Mouse (Mus musculus) liver, embryonic 14.5 days (tissue): ENCODE data around the gene Olfr434. TPM values are rescaled to one million over a fixed set of nuclear protein-coding genes. Genes with fewer than 3 reads are reported as not detected.
"Not testable (repeated sequence)": the region's sequence is repeated elsewhere in the genome, so short reads cannot be mapped to it uniquely, and the experiment has no call there.

Experiments
- ATAC-seq: fragments of 200-750 bp; cut with Nextera tagmentation; 2 replicates; pipeline ENCODE4 v1.8.0; 2017; ENCODE audit warnings: moderate number of reproducible peaks, mild to moderate bottlenecking, moderate library complexity; ENCODE audit not compliant: insufficient read depth
- DNase-seq, 3 experiments: peaks; one replicate each; pipeline ENCODE4 v3.0.0-alpha.2; 2012 to 2013; ENCODE audit warnings: low read depth in 3 of 3, low spot score in 3 of 3
- H3K27ac ChIP-seq: fragments of 300-500 bp; sonication (generic); 2 replicates; pipeline ENCODE4 v1.5.1; 2014; ENCODE audit warnings: moderate library complexity, mild to moderate bottlenecking, control low read depth, inconsistent platforms
- H3K27me3 ChIP-seq: fragments of 300-500 bp; sonication (generic); 2 replicates; pipeline ENCODE4 v1.6.1; 2014; ENCODE audit warnings: mild to moderate bottlenecking, low read length, moderate library complexity; ENCODE audit not compliant: control insufficient read depth, insufficient read depth
- H3K36me3 ChIP-seq: fragments of 300-500 bp; sonication (generic); replicated peaks from 2 replicates; pipeline ENCODE4 v1.6.1; 2014; ENCODE audit warnings: low read depth; ENCODE audit not compliant: control insufficient read depth, insufficient read depth
- H3K4me1 ChIP-seq, 2 experiments: fragments of 200-500 bp in 1 of 2; fragments of 300-500 bp in 1 of 2; sonication (generic) in 1 of 2; replicated peaks; 2 replicates each; pipeline ENCODE4 v1.6.1; 2012 to 2014; ENCODE audit warnings: antibody characterized with exemption in 1 of 2, inconsistent platforms in 1 of 2, low read length in 1 of 2; ENCODE audit not compliant: control insufficient read depth in 2 of 2, insufficient read depth in 2 of 2
- H3K4me2 ChIP-seq: fragments of 300-500 bp; sonication (generic); 2 replicates; pipeline ENCODE4 v1.6.1; 2014; ENCODE audit warnings: low read depth, mild to moderate bottlenecking, control low read depth, moderate library complexity
- H3K4me3 ChIP-seq, 2 experiments: fragments of 200-500 bp in 1 of 2; fragments of 300-500 bp in 1 of 2; sonication (generic) in 1 of 2; 2 replicates each; pipeline ENCODE4 v1.5.1; 2012 to 2014; ENCODE audit warnings: low read depth in 2 of 2, low read length in 2 of 2, mild to moderate bottlenecking in 2 of 2, control low read depth in 1 of 2, inconsistent platforms in 1 of 2, moderate library complexity in 1 of 2; ENCODE audit not compliant: insufficient read depth in 1 of 2
- H3K9ac ChIP-seq: fragments of 300-500 bp; sonication (generic); replicated peaks from 2 replicates; pipeline ENCODE4 v1.6.1; 2014; ENCODE audit warnings: mild to moderate bottlenecking, control low read depth, moderate library complexity
- H3K9me3 ChIP-seq: fragments of 300-500 bp; sonication (generic); 2 replicates; pipeline ENCODE4 v1.6.1; 2016; ENCODE audit warnings: low read length, mixed read lengths; ENCODE audit not compliant: control insufficient read depth
- CTCF ChIP-seq: IDR thresholded peaks from 2 replicates; pipeline ENCODE4 v1.5.1; 2016; ENCODE audit warnings: antibody characterized with exemption, low read depth, control low read depth
- EP300 ChIP-seq: IDR thresholded peaks from 2 replicates; pipeline ENCODE4 v1.6.1; 2016; ENCODE audit warnings: antibody characterized with exemption, low read depth
- WGBS: fragments of 180-500 bp; shearing (Covaris S2); extraction: QIAGEN DNeasy Blood & Tissue Kit; methylation state at CpG from one replicate; pipeline ENCODE4 v1.1.7; 2014; ENCODE audit not compliant: insufficient replicate concordance; 5-methylcytosine and 5-hydroxymethylcytosine counted together
- polyA plus RNA-seq, 2 experiments: library from polyadenylated mRNA; depleted of rRNA in 1 of 2; stranded (reverse) in 1 of 2; unstranded in 1 of 2; fragments of >200 nt; fragmentation: Nextera tagmentation in 1 of 2; extraction: Ambion mirVana in 1 of 2; gene quantifications; 2 replicates each; pipeline versions ENCODE4 v1.2.1 to v1.2.3; 2012 to 2014

Gene Olfr434
- polyA plus RNA-seq, 2 experiments, result not detected

- H3K9ac ChIP-seq, result no peak overlapping the region
- no peak overlapping the region for H3K27ac ChIP-seq
- H3K4me3 ChIP-seq, result no peak overlapping the region
- no peaks in the 10 kb centered on the region for H3K4me1 ChIP-seq
- no peak for TF ChIP-seq CTCF
- no peak for TF ChIP-seq EP300
- H3K9me3 ChIP-seq, result no peaks in the 10 kb centered on the region
- no peak for ATAC-seq
- no peak overlapping the region for H3K4me2 ChIP-seq
- WGBS, result 56% methylated on average over 3 of the region's 3 CpGs
- no peaks in the 10 kb centered on the region for H3K36me3 ChIP-seq
- no peaks in the 10 kb centered on the region for H3K27me3 ChIP-seq
- no peak for DNase-seq
Measured at GRCm38 (mm10) chr6:43190986-43191385, 21.8 kb upstream of the Olfr434 start.

DNA sequence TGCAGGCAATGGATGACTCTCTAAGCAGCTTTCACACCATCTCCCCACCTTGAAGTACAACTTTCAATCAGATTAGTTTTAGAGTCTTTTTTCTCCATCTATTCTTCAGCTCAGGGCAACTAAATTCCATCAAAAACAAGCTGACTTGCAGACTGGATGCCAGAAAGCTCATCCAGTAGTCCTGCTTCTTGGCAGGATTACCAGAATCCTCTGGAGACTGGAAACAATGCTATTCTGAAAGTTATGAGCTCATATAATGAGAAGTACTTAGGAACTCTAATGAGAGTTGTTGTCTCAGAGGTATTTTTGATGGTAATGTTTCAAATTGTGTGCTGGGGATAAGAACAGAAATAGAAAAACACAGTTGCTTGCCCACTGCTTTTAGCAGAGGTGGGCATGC, 16.0 kb upstream of the Olfr434 start, which contains the start of gene Olfr435:
TSS of gene Olfr435 (plus strand) at position 366 of the 400 bp plus-strand sequence.
- no peak for TF ChIP-seq CTCF
- no peak for TF ChIP-seq EP300
- Histone ChIP-seq H3K4me3 (no peak within 1 kb of the TSS), H3K4me2 (no peak within 1 kb of the TSS), H3K36me3 (no peaks in the 10 kb centered on the region), H3K4me1 (no peaks in the 10 kb centered on the region), H3K27me3 (no peaks in the 10 kb centered on the region), H3K9me3 (no peaks in the 10 kb centered on the region), H3K27ac (no peak within 1 kb of the TSS), H3K9ac (no peak within 1 kb of the TSS)
- ATAC-seq, result no peak
- no peak for DNase-seq

DNA sequence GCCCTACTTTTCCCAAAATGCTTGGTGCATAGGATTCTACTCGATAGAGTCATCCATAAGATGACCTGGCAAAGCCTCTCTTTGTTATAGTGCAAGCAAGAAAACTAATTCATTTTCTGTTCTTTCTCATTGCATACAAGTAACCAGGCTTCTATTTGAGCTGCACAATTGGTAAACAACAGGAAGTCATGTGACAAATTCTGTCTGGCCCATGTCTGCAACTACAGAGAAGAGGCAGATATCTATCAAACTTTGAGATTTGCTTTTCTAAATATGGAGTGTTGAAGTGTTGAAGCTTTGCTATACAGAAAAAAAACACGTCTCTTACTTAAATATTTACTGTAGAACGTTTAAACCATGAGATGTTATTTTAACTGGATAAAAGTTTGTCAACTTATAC, 14.7 kb upstream of the Olfr434 start:
- no peak for DNase-seq
- Histone ChIP-seq H3K4me2 (no peak overlapping the region), H3K27me3 (no peaks in the 10 kb centered on the region), H3K27ac (no peak overlapping the region), H3K36me3 (no peaks in the 10 kb centered on the region), H3K9ac (no peak overlapping the region), H3K9me3 (no peaks in the 10 kb centered on the region), H3K4me1 (no peaks in the 10 kb centered on the region), H3K4me3 (no peak overlapping the region)
- ATAC-seq, result no peak
- TF ChIP-seq EP300, result no peak
- no peak for TF ChIP-seq CTCF
- 44% methylated on average over 3 of the region's 3 CpGs for WGBS

DNA sequence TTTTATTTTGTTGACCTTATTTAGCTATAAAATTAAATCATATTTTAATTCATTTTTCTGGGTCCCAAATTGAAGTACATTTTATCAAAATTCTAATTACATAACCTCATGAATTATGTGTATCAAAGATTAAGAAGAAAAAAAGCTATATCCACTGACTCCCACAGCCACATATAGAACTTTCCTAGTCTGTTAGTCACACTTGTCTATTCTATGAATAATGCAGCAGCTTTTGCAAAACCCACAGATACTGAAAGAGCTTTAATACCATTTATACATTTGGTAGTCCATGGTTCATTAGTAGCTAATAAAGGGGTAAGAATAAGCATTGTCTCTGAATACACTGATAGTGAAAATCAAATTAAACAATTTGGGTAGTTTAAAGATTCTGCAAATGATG, 10.0 kb upstream of the Olfr434 start:
- H3K9ac ChIP-seq, result no peak overlapping the region
- no peaks in the 10 kb centered on the region for H3K27me3 ChIP-seq
- no peak overlapping the region for H3K4me2 ChIP-seq
- TF ChIP-seq EP300 (no peak), CTCF (no peak)
- no peak overlapping the region for H3K4me3 ChIP-seq
- ATAC-seq (no peak), DNase-seq (no peak)
- no peak overlapping the region for H3K27ac ChIP-seq
- no peaks in the 10 kb centered on the region for H3K9me3 ChIP-seq
- no peaks in the 10 kb centered on the region for H3K36me3 ChIP-seq
- H3K4me1 ChIP-seq, result no peaks in the 10 kb centered on the region

DNA sequence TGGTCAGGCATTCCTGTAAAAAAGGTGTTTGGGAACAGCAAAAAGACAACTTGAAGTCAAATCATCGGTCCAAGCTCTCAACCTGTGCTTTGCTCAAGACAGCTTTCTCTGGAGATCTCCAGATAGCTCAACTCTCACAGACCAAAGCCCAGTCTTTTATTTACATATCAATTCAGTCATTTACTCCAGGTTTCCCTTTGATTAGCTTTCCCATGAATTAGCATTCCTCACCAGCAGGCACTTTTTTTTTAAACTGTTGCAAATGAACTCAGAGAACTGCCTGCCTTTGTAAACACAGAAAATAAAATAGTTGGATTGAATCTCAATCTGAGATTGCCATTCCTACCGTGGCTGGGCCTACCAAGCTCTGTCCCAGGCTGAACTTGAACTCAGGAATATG, 7.5 kb upstream of the Olfr434 start:
- no peak overlapping the region for H3K9ac ChIP-seq

DNA sequence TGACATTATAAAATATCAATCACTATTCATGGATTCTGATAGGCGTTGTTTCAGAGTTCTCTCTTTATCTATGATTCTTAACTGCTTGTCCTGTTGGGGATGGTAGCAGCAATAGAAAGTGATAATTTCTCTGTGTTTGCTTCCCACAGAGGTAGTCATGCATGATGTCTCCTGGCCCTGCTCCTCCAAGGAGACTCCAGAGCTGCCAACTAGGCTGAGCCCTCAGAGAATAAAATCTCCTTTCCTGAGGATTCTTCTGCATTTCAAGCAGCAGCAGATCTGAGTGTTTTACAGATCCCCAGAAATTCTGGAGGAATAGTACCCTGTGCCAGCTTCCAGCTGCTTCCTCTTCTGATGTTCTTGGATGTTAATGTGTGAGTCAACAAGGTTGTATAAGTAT, 18.4 kb downstream of the Olfr434 start, which contains the start of gene Olfr47:
TSS of gene Olfr47 (plus strand) at position 275 of the 400 bp plus-strand sequence.
- not testable (repeated sequence) for DNase-seq, H3K36me3 ChIP-seq, H3K4me1 ChIP-seq, H3K4me2 ChIP-seq, H3K9ac ChIP-seq, H3K9me3 ChIP-seq, H3K27ac ChIP-seq, H3K27me3 ChIP-seq, H3K4me3 ChIP-seq, ATAC-seq
- 45% methylated on average over 1 of the region's 1 CpGs for WGBS

More for the DNA sequence above, 7.5 kb upstream of the Olfr434 start:
- TF ChIP-seq EP300 (no peak), CTCF (no peak)
- Histone ChIP-seq H3K27ac (no peak overlapping the region), H3K4me1 (no peaks in the 10 kb centered on the region), H3K27me3 (no peaks in the 10 kb centered on the region), H3K4me3 (no peak overlapping the region), H3K9me3 (no peaks in the 10 kb centered on the region), H3K4me2 (no peak overlapping the region), H3K36me3 (no peaks in the 10 kb centered on the region)
- 31% methylated on average over 2 of the region's 2 CpGs for WGBS
- ATAC-seq (no peak), DNase-seq (no peak)
